Mouse (Mus musculus) MEL (cell line): ENCODE measurements around the gene Ddx19a. TPM values are rescaled to one million over a fixed set of nuclear protein-coding genes. Genes with fewer than 3 reads are reported as not detected.
A peak's percentile ranks its signal among the peaks of the same experiment; 100 is the strongest.

Experiments
- DNase-seq: peaks from one replicate; pipeline ENCODE4 v3.0.0; 2011; ENCODE audit warnings: low read depth, low spot score
- H3K27ac ChIP-seq: 2 replicates; pipeline ENCODE4 v1.5.1; 2012; ENCODE audit warnings: low read depth, mild to moderate bottlenecking, control low read depth, low read length, moderate library complexity; ENCODE audit not compliant: control insufficient read depth
- H3K27me3 ChIP-seq, 2 experiments: fragments of 150-350 bp in 1 of 2; sonication (generic) in 1 of 2; 2 replicates each; pipeline ENCODE4 v1.6.1; 2012; ENCODE audit warnings: low read length in 2 of 2, mild to moderate bottlenecking in 2 of 2, improper control_type of control experiment in 1 of 2, moderate library complexity in 1 of 2; ENCODE audit not compliant: insufficient read depth in 2 of 2, control insufficient read depth in 1 of 2
- H3K36me3 ChIP-seq, 2 experiments: 2 replicates each; pipeline ENCODE4 v1.6.1; 2012 to 2014; ENCODE audit warnings: low read length in 2 of 2, improper control_type of control experiment in 1 of 2, inconsistent platforms in 1 of 2, mild to moderate bottlenecking in 1 of 2; ENCODE audit not compliant: insufficient read depth in 2 of 2, control insufficient read depth in 1 of 2
- H3K4me1 ChIP-seq, 2 experiments: fragments of 150-350 bp in 1 of 2; sonication (generic) in 1 of 2; 2 replicates each; pipeline ENCODE4 v1.6.1; 2012; ENCODE audit warnings: low read length in 2 of 2, improper control_type of control experiment in 1 of 2, mild to moderate bottlenecking in 1 of 2; ENCODE audit not compliant: insufficient read depth in 2 of 2, control insufficient read depth in 1 of 2
- H3K4me3 ChIP-seq, 2 experiments: fragments of 150-350 bp in 1 of 2; sonication (generic) in 1 of 2; 2 replicates each; pipeline ENCODE4 v1.5.1; 2012; ENCODE audit warnings: low read depth in 2 of 2, low read length in 2 of 2, mild to moderate bottlenecking in 2 of 2, moderate library complexity in 2 of 2, control low read depth in 1 of 2, improper control_type of control experiment in 1 of 2; ENCODE audit not compliant: control insufficient read depth in 1 of 2, insufficient read depth in 1 of 2
- H3K79me2 ChIP-seq: 2 replicates; pipeline ENCODE4 v1.6.1; 2012; ENCODE audit warnings: mild to moderate bottlenecking, low read length, moderate library complexity; ENCODE audit not compliant: control insufficient read depth, poor library complexity, insufficient read depth
- H3K9ac ChIP-seq: 2 replicates; pipeline ENCODE4 v1.6.1; 2012; ENCODE audit warnings: low read depth, mild to moderate bottlenecking, control low read depth, low read length, moderate library complexity; ENCODE audit not compliant: control insufficient read depth, poor library complexity, severe bottlenecking
- H3K9me3 ChIP-seq: fragments of 150-350 bp; sonication (generic); replicated peaks from 2 replicates; pipeline ENCODE4 v1.6.1; 2012; ENCODE audit warnings: mild to moderate bottlenecking, low read length, improper control_type of control experiment, moderate library complexity; ENCODE audit not compliant: insufficient read depth
- BHLHE40 ChIP-seq: IDR thresholded peaks from 2 replicates; pipeline ENCODE4 v1.6.1; 2012; ENCODE audit warnings: low read depth, mild to moderate bottlenecking, inconsistent platforms, low read length, improper control_type of control experiment, borderline replicate concordance
- CHD1 ChIP-seq: IDR thresholded peaks from 2 replicates; pipeline ENCODE4 v1.6.1; 2012; ENCODE audit warnings: low read depth, mild to moderate bottlenecking, inconsistent platforms, low read length, improper control_type of control experiment
- CTCF ChIP-seq, 3 experiments: IDR thresholded peaks in 2 of 3; conservative IDR thresholded peaks in 1 of 3; 2 replicates each; pipeline ENCODE4 v1.5.1; 2011 to 2012; ENCODE audit warnings: low read length in 3 of 3, low read depth in 2 of 3, mild to moderate bottlenecking in 2 of 3, improper control_type of control experiment in 1 of 3, inconsistent platforms in 1 of 3, mixed read lengths in 1 of 3, moderate library complexity in 1 of 3; ENCODE audit not compliant: control insufficient read depth in 1 of 3, insufficient read depth in 1 of 3, poor library complexity in 1 of 3, severe bottlenecking in 1 of 3
- E2F4 ChIP-seq: IDR thresholded peaks from 2 replicates; pipeline ENCODE4 v1.6.1; 2011; ENCODE audit warnings: low read depth, low read length, improper control_type of control experiment, borderline replicate concordance
- ELF1 ChIP-seq: IDR thresholded peaks from 2 replicates; pipeline ENCODE4 v1.6.1; 2014; ENCODE audit warnings: low read depth, mild to moderate bottlenecking, inconsistent platforms, low read length, improper control_type of control experiment, moderate library complexity
- EP300 ChIP-seq, 2 experiments: IDR thresholded peaks; 2 replicates each; pipeline ENCODE4 v1.6.1; 2011; ENCODE audit warnings: improper control_type of control experiment in 2 of 2, low read length in 2 of 2, low read depth in 1 of 2, mild to moderate bottlenecking in 1 of 2
- ETS1 ChIP-seq: IDR thresholded peaks from 2 replicates; pipeline ENCODE4 v1.6.1; 2012; ENCODE audit warnings: low read depth, mild to moderate bottlenecking, inconsistent platforms, low read length, improper control_type of control experiment, moderate library complexity
- GATA1 ChIP-seq: IDR thresholded peaks from 2 replicates; pipeline ENCODE4 v1.6.1; 2011; ENCODE audit warnings: low read depth, low read length, improper control_type of control experiment
- HCFC1 ChIP-seq: IDR thresholded peaks from 2 replicates; pipeline ENCODE4 v1.6.1; 2012; ENCODE audit warnings: low read depth, mild to moderate bottlenecking, inconsistent platforms, low read length, improper control_type of control experiment, moderate library complexity
- JUND ChIP-seq: IDR thresholded peaks from 2 replicates; pipeline ENCODE4 v1.6.1; 2011; ENCODE audit warnings: low read depth, mild to moderate bottlenecking, improper control_type of control experiment, low read length
- KAT2A ChIP-seq: conservative IDR thresholded peaks from 2 replicates; pipeline ENCODE4 v1.6.1; 2012; ENCODE audit warnings: low read depth, low read length, improper control_type of control experiment, inconsistent platforms
- MAFK ChIP-seq: IDR thresholded peaks from 2 replicates; pipeline ENCODE4 v1.6.1; 2011; ENCODE audit warnings: low read depth, mild to moderate bottlenecking, low read length, improper control_type of control experiment, borderline replicate concordance
- MAX ChIP-seq: IDR thresholded peaks from 2 replicates; pipeline ENCODE4 v1.6.1; 2011; ENCODE audit warnings: low read length, improper control_type of control experiment
- MAZ ChIP-seq: IDR thresholded peaks from 2 replicates; pipeline ENCODE4 v1.6.1; 2012; ENCODE audit warnings: low read depth, mild to moderate bottlenecking, inconsistent platforms, low read length, improper control_type of control experiment
- MEF2A ChIP-seq: IDR thresholded peaks from 2 replicates; pipeline ENCODE4 v1.6.1; 2014; ENCODE audit warnings: low read depth, mild to moderate bottlenecking, inconsistent platforms, low read length, improper control_type of control experiment; ENCODE audit not compliant: poor library complexity, insufficient replicate concordance, severe bottlenecking; ENCODE audit errors: extremely low read depth
- MXI1 ChIP-seq: IDR thresholded peaks from 2 replicates; pipeline ENCODE4 v1.6.1; 2011; ENCODE audit warnings: mild to moderate bottlenecking, low read depth, low read length, improper control_type of control experiment
- MYB ChIP-seq: IDR thresholded peaks from 2 replicates; pipeline ENCODE4 v1.6.1; 2011; ENCODE audit warnings: mild to moderate bottlenecking, low read depth, low read length, improper control_type of control experiment
- MYC ChIP-seq: IDR thresholded peaks from 2 replicates; pipeline ENCODE4 v1.6.1; 2011; ENCODE audit warnings: low read depth, mild to moderate bottlenecking, low read length, improper control_type of control experiment, moderate library complexity
- NELFE ChIP-seq: IDR thresholded peaks from 2 replicates; pipeline ENCODE4 v1.6.1; 2011; ENCODE audit warnings: low read depth, low read length, improper control_type of control experiment
- POLR2A ChIP-seq, 2 experiments: IDR thresholded peaks; 2 replicates each; pipeline ENCODE4 v1.6.1; 2011 to 2012; ENCODE audit warnings: low read length in 2 of 2, mild to moderate bottlenecking in 2 of 2, control low read depth in 1 of 2, improper control_type of control experiment in 1 of 2, low read depth in 1 of 2, moderate library complexity in 1 of 2; ENCODE audit not compliant: control insufficient read depth in 1 of 2, insufficient read depth in 1 of 2, poor library complexity in 1 of 2
- POLR2AphosphoS5 ChIP-seq: IDR thresholded peaks from 2 replicates; pipeline ENCODE4 v1.6.1; 2012; ENCODE audit warnings: low read depth, borderline replicate concordance, mild to moderate bottlenecking, inconsistent platforms, low read length, moderate library complexity, mixed read lengths
- RAD21 ChIP-seq: IDR thresholded peaks from 2 replicates; pipeline ENCODE4 v1.6.1; 2011; ENCODE audit warnings: mild to moderate bottlenecking, low read depth, low read length, improper control_type of control experiment
- RCOR1 ChIP-seq: IDR thresholded peaks from 2 replicates; pipeline ENCODE4 v1.6.1; 2012; ENCODE audit warnings: low read depth, mild to moderate bottlenecking, inconsistent platforms, low read length, improper control_type of control experiment
- SIN3A ChIP-seq: IDR thresholded peaks from 2 replicates; pipeline ENCODE4 v1.6.1; 2012; ENCODE audit warnings: low read length, improper control_type of control experiment, inconsistent platforms
- TAL1 ChIP-seq: IDR thresholded peaks from 2 replicates; pipeline ENCODE4 v1.6.1; 2012; ENCODE audit warnings: mild to moderate bottlenecking, inconsistent platforms, low read length, moderate library complexity, mixed read lengths
- TBP ChIP-seq: IDR thresholded peaks from 2 replicates; pipeline ENCODE4 v1.8.0; 2011; ENCODE audit warnings: low read depth, low read length, improper control_type of control experiment
- TCF12 ChIP-seq: IDR thresholded peaks from 2 replicates; pipeline ENCODE4 v1.6.1; 2014; ENCODE audit warnings: low read depth, mild to moderate bottlenecking, inconsistent platforms, low read length, improper control_type of control experiment, moderate library complexity
- UBTF ChIP-seq: IDR thresholded peaks from 2 replicates; pipeline ENCODE4 v1.6.1; 2012; ENCODE audit warnings: low read depth, mild to moderate bottlenecking, inconsistent platforms, low read length, improper control_type of control experiment, moderate library complexity, borderline replicate concordance; ENCODE audit not compliant: insufficient read depth
- USF2 ChIP-seq, 2 experiments: IDR thresholded peaks; 2 replicates each; pipeline ENCODE4 v1.6.1; 2011 to 2012; ENCODE audit warnings: improper control_type of control experiment in 2 of 2, low read length in 2 of 2, borderline replicate concordance in 1 of 2, inconsistent platforms in 1 of 2, low read depth in 1 of 2, mild to moderate bottlenecking in 1 of 2; ENCODE audit not compliant: insufficient read depth in 1 of 2
- ZC3H11A ChIP-seq: IDR thresholded peaks from 2 replicates; pipeline ENCODE4 v1.6.1; 2012; ENCODE audit warnings: low read depth, mild to moderate bottlenecking, inconsistent platforms, low read length, improper control_type of control experiment
- ZKSCAN1 ChIP-seq: IDR thresholded peaks from 2 replicates; pipeline ENCODE4 v1.6.1; 2012; ENCODE audit warnings: low read depth, mild to moderate bottlenecking, inconsistent platforms, low read length, improper control_type of control experiment, moderate library complexity
- ZMIZ1 ChIP-seq: IDR thresholded peaks from 2 replicates; pipeline ENCODE4 v1.6.1; 2012; ENCODE audit warnings: low read depth, mild to moderate bottlenecking, inconsistent platforms, low read length, improper control_type of control experiment, moderate library complexity
- ZNF384 ChIP-seq: IDR thresholded peaks from 2 replicates; pipeline ENCODE4 v1.6.1; 2012; ENCODE audit warnings: low read depth, mild to moderate bottlenecking, inconsistent platforms, low read length, improper control_type of control experiment
- polyA plus RNA-seq, 2 experiments: library from polyadenylated mRNA; stranded (reverse) in 1 of 2; unstranded in 1 of 2; fragments of >175 nt in 1 of 2; fragments of >200 nt in 1 of 2; gene quantifications; 2 replicates each; pipeline versions ENCODE4 v1.2.1 to v1.2.4; 2012; ENCODE audit warnings: low replicate concordance in 2 of 2, low read depth in 1 of 2; ENCODE audit not compliant: insufficient read length in 2 of 2, insufficient read depth in 1 of 2, missing spikeins in 1 of 2
- total RNA-seq: library from RNA; depleted of rRNA; stranded (reverse); fragments of 300-350 nt; gene quantifications from 2 replicates; pipeline ENCODE4 v1.2.3, GENCODE M21; 2012

Ddx19a gene
- total and polyA plus RNA-seq, 3 experiments = 17.0 to 168 (median 59.0) TPM

- H3K9ac ChIP-seq = peak overlapping the region; percentile 57
- H3K9me3 ChIP-seq = no peaks in the 10 kb centered on the region
- H3K4me3 ChIP-seq = peak overlapping the region; percentile 35 to 49
- H3K36me3 ChIP-seq = peaks cover 0 to 59% of the 10 kb centered on the region in 2 experiments; a peak in 2 of 4 replicates
- peaks cover 41 to 72% of the 10 kb centered on the region in 2 experiments for H3K4me1 ChIP-seq
- H3K27ac ChIP-seq = peak overlapping the region; percentile 92
- DNase-seq = peak; percentile 88
- TF ChIP-seq EP300 (IDR thresholded peaks at IDR 0.05; ENCODE audit: low read depth in 1 of 2, low read length in 2 of 2) = peak; percentile 64 to 71
- no peak for TF ChIP-seq MYC
- TF ChIP-seq ZNF384 = peak; percentile 38; the same call in 1 of the 2 replicates
- TF ChIP-seq ZKSCAN1 = no peak
- 0 out of 2 replicates have a peak, but pooled peaks have one; percentile 23 for TF ChIP-seq KAT2A
- peak; percentile 71 for TF ChIP-seq TBP
- TF ChIP-seq RCOR1 = no peak
- TF ChIP-seq ZC3H11A = no peak
- TF ChIP-seq MYB = 0 out of 2 replicates have a peak, but pooled peaks have one; percentile 34
- TF ChIP-seq POLR2AphosphoS5 = no peak
- peak in 1 of 2 experiments; percentile 52; a peak in 1 of 4 replicates for TF ChIP-seq POLR2A (IDR thresholded peaks at IDR 0.05; ENCODE audit: control insufficient read depth in 1 of 2, insufficient read depth in 1 of 2, low read depth in 1 of 2, low read length in 2 of 2, poor library complexity in 1 of 2)
- TF ChIP-seq JUND = no peak
- TF ChIP-seq MXI1 = no peak; the same call in 1 of the 2 replicates
- no peak for TF ChIP-seq E2F4
- TF ChIP-seq ETS1 = peak; percentile 85
- peak; percentile 49 for TF ChIP-seq SIN3A
- TF ChIP-seq UBTF = no peak
- TF ChIP-seq NELFE = 0 out of 2 replicates have a peak, but pooled peaks have one; percentile 30
- no peak for TF ChIP-seq ELF1
- peak; percentile 46; the same call in 1 of the 2 replicates for TF ChIP-seq ZMIZ1
- TF ChIP-seq TAL1 = peak; percentile 68
- peak; percentile 51; the same call in 1 of the 2 replicates for TF ChIP-seq MAX
- no peak; the same call in 1 of the 2 replicates for TF ChIP-seq CHD1
- TF ChIP-seq RAD21 = no peak
- TF ChIP-seq MAZ = peak; percentile 53; the same call in 1 of the 2 replicates
- TF ChIP-seq HCFC1 = peak; percentile 24; the same call in 1 of the 2 replicates
- no peak for TF ChIP-seq USF2 (IDR thresholded peaks at IDR 0.05; ENCODE audit: borderline replicate concordance in 1 of 2, insufficient read depth in 1 of 2, low read depth in 1 of 2, low read length in 2 of 2)
- peak; percentile 74 for TF ChIP-seq TCF12
- peak; percentile 53 for TF ChIP-seq GATA1
- TF ChIP-seq MAFK = no peak
- TF ChIP-seq CTCF (IDR thresholded peaks at IDR 0.05 in 2 of 3, conservative IDR thresholded peaks at IDR 0.05 in 1 of 3; ENCODE audit: control insufficient read depth in 1 of 3, insufficient read depth in 1 of 3, low read depth in 2 of 3, low read length in 3 of 3, poor library complexity in 1 of 3, severe bottlenecking in 1 of 3) = no peak
- no peak for TF ChIP-seq BHLHE40
- TF ChIP-seq MEF2A = no peak
- no peaks in the 10 kb centered on the region for H3K79me2 ChIP-seq
- H3K27me3 ChIP-seq = no peaks in the 10 kb centered on the region
These were observed 66.2 kb downstream of the Ddx19a start for GRCm38 (mm10) chr8:110931176-110931939.
